38 mouse cellular contexts compared by ENCODE assay signal in the genomic region with DNA sequence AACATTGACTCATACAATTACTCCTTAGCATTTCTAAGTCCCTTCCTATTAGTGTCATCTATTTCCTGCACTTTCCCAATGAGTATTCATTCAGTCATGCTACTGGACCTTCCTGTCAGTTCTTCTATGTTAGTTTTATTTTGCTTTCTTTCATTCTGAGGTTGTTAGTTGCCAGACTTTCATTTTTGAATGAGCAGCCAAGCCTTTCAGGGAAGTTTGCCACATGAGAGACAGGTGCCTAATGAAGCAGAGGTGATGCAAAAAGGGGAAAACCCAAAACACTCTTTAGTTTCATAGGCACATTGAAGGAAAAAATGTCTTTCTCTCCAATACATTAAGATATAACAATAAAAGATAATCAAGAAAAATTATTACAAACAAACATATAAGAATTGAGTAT. TPM values are rescaled to one million over a fixed set of nuclear protein-coding genes. Genes with fewer than 3 reads are reported as not detected.
"Had no signal": no experiment of that assay in that cellular context is flagged by ENCODE, and none has a peak within 500 bp of the region (broad histone marks: within the 10 kb centered on the region; RNA-seq: fewer than 3 reads in every experiment).

No protein-coding gene starts in this region.

- H3K36me3 ChIP-seq: embryonic facial prominence, embryonic 10.5 days; embryonic facial prominence, embryonic 12.5 days; embryonic facial prominence, embryonic 13.5 days; embryonic facial prominence, embryonic 15.5 days; forebrain, embryonic 10.5 days; forebrain, embryonic 12.5 days; forebrain, embryonic 15.5 days had no signal

- DNase-seq: cerebellum, adult 9-10 months; cerebellum, adult 9-11 months; cerebellum, postnatal 10 days; cerebellum, postnatal 14 days; cerebellum, postnatal 25 days; cerebellum, postnatal 36 days; embryo, embryonic 11 days; forebrain, postnatal 0 days; gastrocnemius, adult 2 months; gastrocnemius, postnatal 10 days; gastrocnemius, postnatal 14 days; gastrocnemius, postnatal 25 days; gastrocnemius, postnatal 36 days; heart, adult 18-20 months; heart, adult 2 months had no signal

- H3K27ac ChIP-seq: embryonic facial prominence, embryonic 10.5 days; embryonic facial prominence, embryonic 12.5 days; embryonic facial prominence, embryonic 13.5 days; embryonic facial prominence, embryonic 15.5 days; forebrain, embryonic 10.5 days; forebrain, embryonic 12.5 days; forebrain, embryonic 13.5 days; forebrain, embryonic 15.5 days; gastrocnemius, adult 2 months; heart, adult 2 months had no signal

- H3K27me3 ChIP-seq: embryonic facial prominence, embryonic 12.5 days; forebrain, embryonic 12.5 days; forebrain, embryonic 13.5 days; forebrain, embryonic 15.5 days had no signal

- H3K4me3 ChIP-seq: embryonic facial prominence, embryonic 10.5 days; embryonic facial prominence, embryonic 12.5 days; embryonic facial prominence, embryonic 13.5 days; embryonic facial prominence, embryonic 15.5 days; erythroblast, embryonic 14.5 days; forebrain, embryonic 10.5 days; forebrain, embryonic 12.5 days; forebrain, embryonic 13.5 days; forebrain, embryonic 15.5 days; gastrocnemius, adult 2 months; heart, adult 2 months had no signal

- H3K4me1 ChIP-seq: embryonic facial prominence, embryonic 10.5 days; embryonic facial prominence, embryonic 12.5 days; embryonic facial prominence, embryonic 13.5 days; embryonic facial prominence, embryonic 15.5 days; forebrain, embryonic 10.5 days; forebrain, embryonic 12.5 days; forebrain, embryonic 13.5 days; forebrain, embryonic 15.5 days had no signal

- H3K9me3 ChIP-seq: embryonic facial prominence, embryonic 10.5 days; embryonic facial prominence, embryonic 12.5 days; embryonic facial prominence, embryonic 13.5 days; embryonic facial prominence, embryonic 15.5 days; forebrain, embryonic 10.5 days; forebrain, embryonic 12.5 days; forebrain, embryonic 13.5 days; forebrain, embryonic 15.5 days had no signal

- H3K9ac ChIP-seq: embryonic facial prominence, embryonic 12.5 days; embryonic facial prominence, embryonic 13.5 days; embryonic facial prominence, embryonic 15.5 days; forebrain, embryonic 12.5 days; forebrain, embryonic 13.5 days; forebrain, embryonic 15.5 days; forebrain, postnatal 0 days had no signal

- H3K4me2 ChIP-seq: embryonic facial prominence, embryonic 12.5 days; embryonic facial prominence, embryonic 13.5 days; embryonic facial prominence, embryonic 15.5 days; forebrain, embryonic 12.5 days; forebrain, embryonic 13.5 days; forebrain, embryonic 15.5 days had no signal

RNA-seq across cellular contexts. Expression of a gene that starts 18.5 kb away (rescaled TPM):
- total RNA-seq: common myeloid progenitor, adult 5-6 weeks; granulocyte monocyte progenitor cell, adult 5-6 weeks had no signal
- polyA plus RNA-seq: erythroblast, embryonic 14.5 days had no signal

RNA-seq across cellular contexts. Expression of a gene that starts 36.0 kb away (rescaled TPM):
- total RNA-seq: common myeloid progenitor, adult 5-6 weeks; gastrocnemius, adult 18-20 months; gastrocnemius, adult 2 months; gastrocnemius, adult 8-10 months; gastrocnemius, postnatal 10 days; gastrocnemius, postnatal 14 days; gastrocnemius, postnatal 25 days; gastrocnemius, postnatal 36 days; gastrocnemius, postnatal 4 days; granulocyte monocyte progenitor cell, adult 5-6 weeks had no signal
- polyA plus RNA-seq: cortical plate, adult 2 months; embryonic facial prominence, embryonic 10.5 days; embryonic facial prominence, embryonic 11.5 days; embryonic facial prominence, embryonic 12.5 days; embryonic facial prominence, embryonic 14.5 days; embryonic facial prominence, embryonic 15.5 days; erythroblast, embryonic 14.5 days; forebrain, embryonic 10.5 days; forebrain, embryonic 11.5 days; forebrain, embryonic 12.5 days; forebrain, embryonic 13.5 days; forebrain, embryonic 14.5 days; forebrain, embryonic 15.5 days; forebrain, embryonic 16.5 days had no signal

RNA-seq across cellular contexts. Expression of a gene that starts 49.0 kb away (rescaled TPM):
- total RNA-seq: common myeloid progenitor, adult 5-6 weeks; gastrocnemius, adult 18-20 months; gastrocnemius, adult 2 months; gastrocnemius, adult 8-10 months; gastrocnemius, postnatal 10 days; gastrocnemius, postnatal 14 days; gastrocnemius, postnatal 25 days; gastrocnemius, postnatal 36 days; gastrocnemius, postnatal 4 days; granulocyte monocyte progenitor cell, adult 5-6 weeks; heart, adult 18-20 months; heart, adult 2 months; heart, adult 8-10 months had no signal
- polyA plus RNA-seq: cortical plate, adult 2 months; embryonic facial prominence, embryonic 11.5 days; embryonic facial prominence, embryonic 13.5 days; embryonic facial prominence, embryonic 14.5 days; embryonic facial prominence, embryonic 15.5 days; erythroblast, embryonic 14.5 days; forebrain, embryonic 10.5 days; forebrain, embryonic 11.5 days; forebrain, embryonic 12.5 days; forebrain, embryonic 13.5 days; forebrain, embryonic 14.5 days; forebrain, embryonic 16.5 days; frontal cortex, adult 2 months; gonadal fat pad, adult 2 months; heart, adult 2 months had no signal
